Mouse (Mus musculus) monocyte, adult 2 months (primary cell): ENCODE measurements around the gene Rnaseh2c.
A peak's percentile ranks its signal among the peaks of the same experiment; 100 is the strongest.

Source experiments
- DNase-seq, 2 experiments: peaks; one replicate each; pipeline ENCODE4 v3.0.0; 2022; ENCODE audit warnings: low spot score in 2 of 2, low read depth in 1 of 2

Gene Rnaseh2c

DNA sequence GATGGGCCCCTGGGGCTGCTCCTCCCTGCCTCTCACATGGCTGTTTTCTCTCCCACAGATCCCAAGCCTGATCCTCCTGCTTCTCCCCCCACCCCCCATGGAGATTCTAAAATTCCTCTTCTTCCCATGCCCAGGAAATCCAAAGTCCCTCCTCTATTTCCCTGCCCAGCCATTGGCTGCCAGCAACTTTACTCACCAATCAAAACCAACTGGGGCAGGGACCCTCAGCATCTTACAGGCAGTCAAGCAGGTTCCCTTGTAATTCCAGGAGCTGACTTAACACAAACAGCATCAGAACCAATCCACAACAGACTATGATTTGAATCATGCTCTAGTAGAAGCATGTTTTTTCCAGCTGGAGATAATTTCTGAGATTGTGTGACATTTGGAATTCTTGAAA lies 28.2 kb downstream of the Rnaseh2c start:
- no peak for DNase-seq

- DNase-seq: no peak
Measured at GRCm38 (mm10) chr19:5632120-5632519, 30.4 kb downstream of the Rnaseh2c start.

- DNase-seq: no peak
Measured at GRCm38 (mm10) chr19:5636036-5636570, 34.4 kb downstream of the Rnaseh2c start.

DNA sequence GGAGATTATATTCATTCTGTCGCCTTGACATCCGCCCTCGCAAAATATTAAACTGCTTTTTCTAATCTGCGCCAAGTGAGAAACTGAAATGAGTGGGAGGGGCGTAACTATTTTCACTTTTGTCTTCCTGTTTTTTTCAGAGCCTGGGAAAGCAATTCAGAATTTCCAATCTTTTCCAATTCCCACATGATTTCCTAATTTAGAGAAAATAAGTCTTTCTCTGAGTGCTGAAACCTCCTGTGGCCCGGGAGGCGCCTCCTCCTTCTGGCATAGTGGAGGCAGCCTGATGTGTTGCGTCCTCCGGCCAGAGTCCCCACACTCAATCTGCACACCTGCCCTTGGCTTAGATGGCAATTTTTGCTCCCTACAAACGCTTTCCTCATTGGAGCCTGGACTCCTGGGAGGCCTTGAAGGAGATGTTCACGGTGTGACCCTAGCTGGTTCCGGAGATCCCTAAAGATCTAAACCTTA lies 34.9 kb downstream of the Rnaseh2c start:
- no peak for DNase-seq

DNA sequence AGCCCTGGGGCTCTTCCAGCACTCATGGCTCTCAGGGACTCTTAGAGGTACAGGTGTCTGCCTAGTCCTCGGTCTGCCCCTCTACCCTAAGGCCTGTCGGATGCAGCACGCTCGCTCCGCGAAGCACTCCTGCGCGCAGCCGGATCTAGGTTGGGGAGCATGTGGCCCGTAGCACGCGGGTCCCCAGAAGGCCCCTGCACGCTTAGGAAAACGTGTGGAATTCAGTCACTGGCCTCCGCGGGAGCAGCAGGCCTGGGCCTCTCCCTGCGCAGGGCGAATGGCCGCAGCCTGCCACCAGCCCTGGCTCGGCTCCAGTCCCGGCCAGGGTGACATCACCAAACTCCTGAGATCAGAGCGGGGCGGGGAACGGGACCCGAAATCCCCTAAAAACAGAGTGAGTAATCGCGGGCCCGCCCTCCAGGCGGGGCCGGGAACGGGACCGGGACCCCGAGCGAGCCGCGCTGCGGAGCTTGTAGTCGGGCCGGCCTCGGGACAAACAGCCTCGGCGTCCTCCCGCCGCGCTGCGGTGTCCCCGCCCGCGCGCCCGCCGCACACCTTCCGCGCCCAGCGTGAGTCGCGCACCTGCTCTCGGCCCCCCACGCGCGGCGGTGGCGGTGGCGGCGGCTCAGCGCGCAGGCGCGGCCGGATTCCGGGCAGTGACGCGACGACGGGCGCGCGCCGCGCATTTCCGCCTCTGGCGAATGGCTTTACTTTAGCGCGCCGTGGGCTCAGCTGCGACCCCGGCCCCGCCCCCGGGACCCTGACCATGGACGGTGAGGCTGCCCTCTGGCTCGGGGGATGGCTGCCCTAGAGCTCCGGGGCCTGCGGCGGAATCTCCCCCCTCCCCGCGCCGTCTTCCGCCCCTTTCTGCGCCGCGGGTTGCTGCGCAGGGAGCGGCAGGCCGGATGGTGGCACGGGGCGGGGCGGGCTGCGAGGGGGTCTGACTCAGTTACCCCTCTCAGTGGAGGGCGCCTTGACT lies 35.7 kb downstream of the Rnaseh2c start, which contains the start of gene Rela:
Gene Rela, plus strand, starts transcription at position 415 of the 979 bp plus-strand sequence.
- peak; percentile 71 to 92 for DNase-seq

- DNase-seq: no peak
Measured at GRCm38 (mm10) chr19:5638416-5639005, 36.8 kb downstream of the Rnaseh2c start.

- no peak for DNase-seq
Measured at GRCm38 (mm10) chr19:5640339-5640738, 38.7 kb downstream of the Rnaseh2c start.

GRCm38 (mm10) chr19:5641021-5641420 lies 39.3 kb downstream of the Rnaseh2c start:
- no peak for DNase-seq

- no peak for DNase-seq
Measured at GRCm38 (mm10) chr19:5641641-5642040, 40.0 kb downstream of the Rnaseh2c start.

GRCm38 (mm10) chr19:5645280-5645679 lies 43.6 kb downstream of the Rnaseh2c start:
- no peak for DNase-seq

GRCm38 (mm10) chr19:5646731-5647330 lies 45.2 kb downstream of the Rnaseh2c start:
- no peak for DNase-seq

GRCm38 (mm10) chr19:5647791-5648190 lies 46.1 kb downstream of the Rnaseh2c start:
- DNase-seq: no peak

GRCm38 (mm10) chr19:5648401-5649297 lies 47.0 kb downstream of the Rnaseh2c start:
- DNase-seq: peak; percentile 59 to 78

GRCm38 (mm10) chr19:5649298-5649741 lies 47.6 kb downstream of the Rnaseh2c start:
- DNase-seq: peak; percentile 52 to 55

GRCm38 (mm10) chr19:5651502-5652274 lies 50.0 kb downstream of the Rnaseh2c start:
- DNase-seq: no peak

GRCm38 (mm10) chr19:5652570-5652969 lies 50.9 kb downstream of the Rnaseh2c start:
- no peak for DNase-seq

GRCm38 (mm10) chr19:5653969-5654719 lies 52.5 kb downstream of the Rnaseh2c start:
- no peak for DNase-seq

GRCm38 (mm10) chr19:5654720-5655298 lies 53.1 kb downstream of the Rnaseh2c start:
- no peak for DNase-seq
